Mouse (Mus musculus) c-Kit-positive CD71-negative TER-119-negative erythroid progenitor cells, embryonic 14.5 days (primary cell): ENCODE results near the gene Peli3.
A peak's percentile ranks its signal among the peaks of the same experiment; 100 is the strongest.

Source experiments
- DNase-seq: peaks from one replicate; pipeline ENCODE4 v3.0.0-alpha.2; 2013; ENCODE audit warnings: low read depth

Gene Peli3

GRCm38 (mm10) chr19:4909376-4909775 is 33.6 kb downstream of the Peli3 start:
- no peak for DNase-seq

DNA sequence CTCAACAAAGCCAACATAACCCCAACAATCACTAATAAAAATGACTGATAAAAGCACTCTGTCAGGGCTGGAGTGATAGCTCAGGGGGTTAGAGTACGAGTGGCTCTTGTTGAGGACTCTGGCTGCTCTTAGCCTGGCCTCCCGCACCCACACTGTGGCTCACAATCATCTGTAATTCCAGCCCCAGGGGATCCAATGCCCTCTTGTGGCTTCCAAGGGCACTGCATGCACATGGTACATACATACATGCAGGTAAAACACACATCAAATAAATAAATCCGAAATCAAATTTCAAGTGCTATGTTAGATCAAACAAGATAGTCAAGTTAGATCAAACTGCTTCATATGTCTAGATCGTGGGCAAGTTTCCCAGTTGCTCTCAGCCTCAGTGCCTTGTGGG is 34.8 kb downstream of the Peli3 start:
- peak; percentile 43 for DNase-seq

DNA sequence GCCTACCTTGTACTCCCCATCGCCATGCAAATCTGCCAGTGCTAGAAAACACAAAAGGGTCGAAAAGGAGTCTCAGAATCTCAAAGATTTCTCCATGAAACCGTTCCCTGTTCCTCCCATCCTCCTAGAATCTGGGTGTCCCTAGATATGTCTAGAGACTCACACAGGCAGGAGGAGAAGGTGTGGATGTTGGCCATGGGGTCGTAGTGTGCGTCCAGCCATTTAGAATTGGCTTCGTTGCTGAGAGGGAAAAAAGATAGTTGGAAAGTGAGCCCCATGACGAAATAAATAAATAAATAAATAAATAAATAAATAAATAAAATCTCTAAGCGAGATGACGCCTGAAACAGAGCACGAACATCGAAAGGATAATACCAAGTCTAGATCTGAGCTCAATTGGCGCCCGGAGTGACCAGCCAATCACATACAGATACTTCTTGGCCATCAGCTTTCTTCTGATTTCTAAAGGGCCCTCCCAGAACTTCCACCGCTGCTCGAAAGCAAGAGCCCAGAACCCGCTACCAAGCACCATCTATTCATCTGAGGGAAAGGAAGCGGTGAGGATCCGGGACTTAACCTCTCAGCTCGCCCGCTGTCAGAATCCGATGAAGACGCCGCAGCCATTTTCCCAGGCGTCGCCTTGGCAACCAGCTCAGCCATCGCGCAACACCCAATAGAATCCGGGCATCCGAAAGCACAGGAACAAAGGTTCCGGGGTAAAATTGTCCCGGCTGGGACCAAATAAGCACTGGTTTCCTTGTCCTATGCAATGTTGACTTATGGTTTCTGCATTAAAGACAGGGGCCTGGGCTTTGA is 36.7 kb downstream of the Peli3 start, which contains the start of gene Bbs1:
TSS of gene Bbs1 (minus strand) at position 650 of the 816 bp plus-strand sequence.
- DNase-seq = peak; percentile 66

GRCm38 (mm10) chr19:4899888-4900287 is 43.0 kb downstream of the Peli3 start:
- DNase-seq = no peak

GRCm38 (mm10) chr19:4898972-4899371 is 44.0 kb downstream of the Peli3 start:
- DNase-seq = no peak

GRCm38 (mm10) chr19:4896780-4897520 is 46.0 kb downstream of the Peli3 start:
- DNase-seq = no peak

- DNase-seq = no peak
Observed at GRCm38 (mm10) chr19:4891798-4892197, 51.1 kb downstream of the Peli3 start.

DNA sequence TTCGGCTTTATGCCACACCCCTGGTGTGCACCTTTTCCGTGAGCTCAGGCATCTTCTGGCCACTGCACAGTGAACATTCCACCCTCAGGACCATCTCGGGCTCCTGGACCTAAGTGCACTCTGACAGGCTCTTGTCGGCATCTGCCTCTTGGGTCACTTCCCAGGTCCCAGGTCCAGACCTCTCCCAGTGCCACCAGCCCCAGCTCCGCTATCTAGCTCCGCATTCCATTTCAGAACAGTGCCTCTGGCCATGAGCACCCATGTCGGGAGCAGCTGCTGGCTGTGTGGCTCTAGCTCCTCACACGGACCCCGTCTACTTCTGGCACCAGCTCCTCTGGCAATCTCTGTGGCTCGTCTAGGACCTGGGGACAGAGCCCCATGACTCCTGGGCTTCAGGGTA is 53.1 kb downstream of the Peli3 start:
- DNase-seq = no peak

DNA sequence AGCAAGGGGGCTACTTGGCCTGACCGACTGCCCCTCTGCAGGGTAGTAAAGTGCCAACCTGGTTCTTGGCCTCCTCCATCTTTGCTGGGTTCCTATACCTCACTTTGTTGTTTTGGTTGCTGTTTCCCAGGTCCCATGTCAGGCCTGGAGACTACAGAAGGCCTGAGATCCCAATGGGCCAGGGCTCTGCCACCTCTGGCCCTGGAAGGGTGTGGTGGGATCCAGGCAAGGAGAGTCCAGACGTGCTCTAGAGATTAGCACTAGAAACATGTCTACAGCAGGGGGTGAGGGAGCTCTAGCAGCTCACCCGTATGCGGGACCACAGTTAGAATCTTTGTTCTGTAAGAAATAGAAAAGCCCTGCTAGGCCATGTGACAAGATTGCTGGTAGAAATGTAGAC is 59.0 kb downstream of the Peli3 start:
- DNase-seq = no peak
